8 mouse cellular contexts compared by ENCODE assay signal in genomic region chr1:136116183-136116582, GRCm38 (mm10). TPM values are rescaled to one million over a fixed set of nuclear protein-coding genes. Genes with fewer than 3 reads are reported as not detected.
DNase-seq lines count a peak whose midpoint lies in the region; ATAC-seq and TF ChIP-seq lines count a peak whose summit lies in the region.

No protein-coding gene starts in this region.

- DNase-seq in frontal cortex, postnatal 10 days (ENCODE audit: low spot score in 2 of 2): no peak
- peak; percentile 53 for DNase-seq in midbrain, embryonic 10.5 days (ENCODE audit: low spot score)
- peak; percentile 42 for DNase-seq in adipocyte (ENCODE audit: low spot score)
- peak; percentile 64 for DNase-seq in gastrocnemius, postnatal 10 days
- peak; percentile 65 for DNase-seq in mesoderm, embryonic 11.5 days (ENCODE audit: low read depth, low spot score)
- peak; percentile 82 for DNase-seq in thymus, adult 2 months

- ATAC-seq in frontal cortex, adult (ENCODE audit: low TSS enrichment): peak; percentile 43
- ATAC-seq in midbrain, embryonic 13.5 days: no peak

- H3K9ac ChIP-seq in midbrain, embryonic 13.5 days (replicated peaks): no peak overlapping the region

- no peak for TF ChIP-seq POLR2A in thymus, adult 2 months (IDR thresholded peaks at IDR 0.05; ENCODE audit: control insufficient read depth, extremely low read depth, insufficient read depth, low read length, poor library complexity)

- TF ChIP-seq CTCF in thymus, adult 2 months (IDR thresholded peaks at IDR 0.05; ENCODE audit: borderline replicate concordance, control insufficient read depth, extremely low read depth, insufficient read depth, low read length, poor library complexity): peak; percentile 85; the same call in 1 of the 2 replicates

- H3K27ac ChIP-seq in midbrain, embryonic 10.5 days (replicated peaks): no peak overlapping the region
- no peak overlapping the region for H3K27ac ChIP-seq in midbrain, embryonic 13.5 days
- no peak overlapping the region for H3K27ac ChIP-seq in thymus, adult 2 months (ENCODE audit: control insufficient read depth, insufficient read depth, low read length)

- peaks cover 21% of the 10 kb centered on the region for H3K4me1 ChIP-seq in midbrain, embryonic 10.5 days
- H3K4me1 ChIP-seq in midbrain, embryonic 13.5 days (replicated peaks): peaks cover 11% of the 10 kb centered on the region
- H3K4me1 ChIP-seq in thymus, adult 2 months (replicated peaks; ENCODE audit: control insufficient read depth, insufficient read depth, low read length): peaks cover 22% of the 10 kb centered on the region

- no peak overlapping the region for H3K4me3 ChIP-seq in midbrain, embryonic 10.5 days
- H3K4me3 ChIP-seq in midbrain, embryonic 13.5 days (replicated peaks): no peak overlapping the region
- H3K4me3 ChIP-seq in thymus, adult 2 months (ENCODE audit: control insufficient read depth, insufficient read depth, low read length): no peak overlapping the region

- H3K4me2 ChIP-seq in midbrain, embryonic 13.5 days (replicated peaks): no peak overlapping the region

- WGBS in midbrain, embryonic 10.5 days: 36% methylated on average over 3 of the region's 3 CpGs
- 31% methylated on average over 3 of the region's 3 CpGs for WGBS in midbrain, embryonic 13.5 days
- 14% methylated on average over 3 of the region's 3 CpGs for WGBS in thymus, adult 2 months

- H3K36me3 ChIP-seq in midbrain, embryonic 10.5 days: no peaks in the 10 kb centered on the region
- H3K36me3 ChIP-seq in midbrain, embryonic 13.5 days: no peaks in the 10 kb centered on the region
- H3K36me3 ChIP-seq in thymus, adult 2 months (ENCODE audit: control insufficient read depth, insufficient read depth, low read length): no peaks in the 10 kb centered on the region

- no peaks in the 10 kb centered on the region for H3K27me3 ChIP-seq in midbrain, embryonic 10.5 days (ENCODE audit: low read depth, poor library complexity, severe bottlenecking)
- no peaks in the 10 kb centered on the region for H3K27me3 ChIP-seq in midbrain, embryonic 13.5 days
- H3K27me3 ChIP-seq in thymus, adult 2 months (ENCODE audit: control insufficient read depth, insufficient read depth, low read length): no peaks in the 10 kb centered on the region; the same call in 1 of the 2 replicates

- 0 out of 2 replicates have a peak, but pooled peaks cover 3% of the 10 kb centered on the region for H3K9me3 ChIP-seq in midbrain, embryonic 10.5 days (replicated peaks)
- no peaks in the 10 kb centered on the region for H3K9me3 ChIP-seq in midbrain, embryonic 13.5 days

RNA-seq across cellular contexts. Expression of gene Kif21b, which starts 15.0 kb away (rescaled TPM):
- polyA plus RNA-seq in midbrain, embryonic 10.5 days (2016; fragmentation: Nextera tagmentation; extraction: Ambion mirVana): 4.9 and 9.5 TPM in 2 replicates
- 44.1 and 49.3 TPM in 2 replicates for polyA plus RNA-seq in midbrain, embryonic 13.5 days (2015; fragmentation: Nextera tagmentation; extraction: Ambion mirVana)
- 1 to 10 TPM; 1.1 to 2.0 TPM for total RNA-seq in gastrocnemius, postnatal 10 days (2021)
- polyA plus RNA-seq in thymus, adult 2 months (2012; rRNA removed): 224 and 247 TPM in 2 replicates

Comparison
In these comparisons a context has a peak if more than half of its experiments do, and no peak if none do; other contexts are left out.
1. DNase-seq: peak in midbrain, embryonic 10.5 days (single experiment), adipocyte (single experiment), gastrocnemius, postnatal 10 days (single experiment), mesoderm, embryonic 11.5 days (single experiment) and thymus, adult 2 months (single experiment); none in frontal cortex, postnatal 10 days (0 of 2).